Mouse (Mus musculus) kidney, embryonic 14.5 days (tissue): ENCODE measurements around the gene Gm17079. TPM values are rescaled to one million over a fixed set of nuclear protein-coding genes. Genes with fewer than 3 reads are reported as not detected.

Experiments used
- polyA plus RNA-seq: library from polyadenylated mRNA; unstranded; fragments of >200 nt; fragmentation: Nextera tagmentation; extraction: Ambion mirVana; gene quantifications from 2 replicates; pipeline ENCODE4 v1.2.1, GENCODE M21; 2014

The Gm17079 gene
- polyA plus RNA-seq, 1 experiment from 2014 or later, result not detected

Other genes starting within 250 kb of the Gm17079 start
- not detected in 2 replicates for gene Vmn2r89, start 243.6 kb downstream of the Gm17079 start, polyA plus RNA-seq
- not detected in 2 replicates for gene Gm5622, start 142.7 kb downstream of the Gm17079 start, polyA plus RNA-seq
- gene Gm17175, start 121.4 kb downstream of the Gm17079 start, polyA plus RNA-seq, result not detected in 2 replicates
- gene Gm17174, start 103.3 kb downstream of the Gm17079 start, polyA plus RNA-seq, result not detected in 2 replicates
- gene Gm17078, start 84.2 kb downstream of the Gm17079 start, polyA plus RNA-seq, result not detected in 2 replicates
- gene Gm4181, start 59.8 kb downstream of the Gm17079 start, polyA plus RNA-seq, result not detected in 2 replicates
- not detected in 2 replicates for gene Gm5800, start 21.7 kb upstream of the Gm17079 start, polyA plus RNA-seq
- gene Ang4, start 78.1 kb upstream of the Gm17079 start, polyA plus RNA-seq, result not detected in 2 replicates
- not detected in 2 replicates for gene AY358078, start 104.6 kb upstream of the Gm17079 start, polyA plus RNA-seq
- not detected in 2 replicates for gene Ear6, start 158.2 kb upstream of the Gm17079 start, polyA plus RNA-seq
- gene Mettl17, start 189.4 kb upstream of the Gm17079 start, polyA plus RNA-seq, result 42.3 and 56.6 TPM in 2 replicates
- gene Slc39a2, start 197.4 kb upstream of the Gm17079 start, polyA plus RNA-seq, result 0.18 and 0.33 TPM in 2 replicates
- 13.0 and 13.7 TPM in 2 replicates for gene Ndrg2, start 218.7 kb upstream of the Gm17079 start, polyA plus RNA-seq
- gene Tppp2, start 223.0 kb upstream of the Gm17079 start, polyA plus RNA-seq, result not detected in 2 replicates
- not detected in 2 replicates for gene Rnase13, start 227.3 kb upstream of the Gm17079 start, polyA plus RNA-seq